Mouse (Mus musculus) ES-Bruce4 (cell line): ENCODE measurements at regions not wholly inside any gene's neighbourhood (a gene's known extent, or its start where the extent isn't known, plus 50 kb on each side); places are given as distances from the start of the nearest gene placed in this dataset.
A peak's percentile ranks its signal among the peaks of the same experiment; 100 is the strongest.
"Not testable (repeated sequence)": the region's sequence is repeated elsewhere in the genome, so short reads cannot be mapped to it uniquely, and the experiment has no call there.

Experiments used
- H3K27ac ChIP-seq: 2 replicates; pipeline ENCODE4 v1.5.1; 2012; ENCODE audit warnings: low read length, inconsistent platforms; ENCODE audit not compliant: insufficient read depth
- H3K27me3 ChIP-seq: 2 replicates; pipeline ENCODE4 v1.6.1; 2012; ENCODE audit warnings: mild to moderate bottlenecking, low read length, inconsistent platforms; ENCODE audit not compliant: control insufficient read depth, poor library complexity, insufficient read depth, severe bottlenecking
- H3K36me3 ChIP-seq: 2 replicates; pipeline ENCODE4 v1.6.1; 2012; ENCODE audit warnings: inconsistent platforms, mild to moderate bottlenecking, low read length, moderate library complexity; ENCODE audit not compliant: control insufficient read depth, poor library complexity, insufficient read depth, severe bottlenecking
- H3K4me1 ChIP-seq: one replicate; pipeline ENCODE4 v1.8.1; 2011; ENCODE audit warnings: low read length; ENCODE audit not compliant: control insufficient read depth, insufficient read depth
- H3K4me3 ChIP-seq: 2 replicates; pipeline ENCODE4 v1.5.1; 2011; ENCODE audit warnings: low read depth, mild to moderate bottlenecking, low read length
- H3K9ac ChIP-seq: 2 replicates; pipeline ENCODE4 v1.6.1; 2012; ENCODE audit warnings: low read depth, mild to moderate bottlenecking, inconsistent platforms; ENCODE audit not compliant: poor library complexity, severe bottlenecking
- H3K9me3 ChIP-seq: replicated peaks from 2 replicates; pipeline ENCODE4 v1.6.1; 2012; ENCODE audit warnings: mild to moderate bottlenecking, low read length, inconsistent platforms; ENCODE audit not compliant: control insufficient read depth, poor library complexity, insufficient read depth, severe bottlenecking
- CTCF ChIP-seq: IDR thresholded peaks from one replicate; pipeline ENCODE4 v1.8.1; 2011; ENCODE audit warnings: low read depth, low read length
- EP300 ChIP-seq: IDR thresholded peaks from 2 replicates; pipeline ENCODE4 v1.6.1; 2011; ENCODE audit warnings: low read depth, low read length; ENCODE audit not compliant: insufficient read depth
- POLR2A ChIP-seq: IDR thresholded peaks from one replicate; pipeline ENCODE4 v1.8.1; 2011; ENCODE audit warnings: low read length; ENCODE audit not compliant: insufficient read depth

GRCm38 (mm10) chr2:78309361-78309760, 363.2 kb upstream of the Cwc22 start:
- H3K9ac ChIP-seq = no peak overlapping the region
- H3K4me1 ChIP-seq = no peaks in the 10 kb centered on the region
- H3K27me3 ChIP-seq = no peaks in the 10 kb centered on the region
- no peaks in the 10 kb centered on the region for H3K9me3 ChIP-seq
- no peak overlapping the region for H3K27ac ChIP-seq
- no peaks in the 10 kb centered on the region for H3K36me3 ChIP-seq
- TF ChIP-seq CTCF = no peak
- TF ChIP-seq EP300 = no peak
- no peak for TF ChIP-seq POLR2A
- H3K4me3 ChIP-seq = no peak overlapping the region

GRCm38 (mm10) chr2:78306897-78307296, 360.7 kb upstream of the Cwc22 start:
- Histone ChIP-seq H3K27ac (no peak overlapping the region), H3K9me3 (no peaks in the 10 kb centered on the region), H3K36me3 (no peaks in the 10 kb centered on the region), H3K4me1 (no peaks in the 10 kb centered on the region), H3K27me3 (no peaks in the 10 kb centered on the region), H3K4me3 (no peak overlapping the region), H3K9ac (no peak overlapping the region)
- TF ChIP-seq POLR2A = no peak
- no peak for TF ChIP-seq CTCF
- no peak for TF ChIP-seq EP300

GRCm38 (mm10) chr2:78291665-78292064, 345.5 kb upstream of the Cwc22 start:
- H3K9me3 ChIP-seq = no peaks in the 10 kb centered on the region
- no peak for TF ChIP-seq CTCF
- TF ChIP-seq POLR2A = no peak
- no peak for TF ChIP-seq EP300
- no peak overlapping the region for H3K27ac ChIP-seq
- H3K4me3 ChIP-seq = no peak overlapping the region
- no peaks in the 10 kb centered on the region for H3K36me3 ChIP-seq
- no peaks in the 10 kb centered on the region for H3K27me3 ChIP-seq
- no peaks in the 10 kb centered on the region for H3K4me1 ChIP-seq
- no peak overlapping the region for H3K9ac ChIP-seq

GRCm38 (mm10) chr2:78284806-78285205, 338.6 kb upstream of the Cwc22 start:
- H3K36me3 ChIP-seq = no peaks in the 10 kb centered on the region
- no peak for TF ChIP-seq CTCF
- TF ChIP-seq EP300 = no peak
- TF ChIP-seq POLR2A = no peak
- no peaks in the 10 kb centered on the region for H3K9me3 ChIP-seq
- H3K9ac ChIP-seq = no peak overlapping the region
- H3K27ac ChIP-seq = no peak overlapping the region
- H3K4me1 ChIP-seq = peaks cover 2% of the 10 kb centered on the region
- no peak overlapping the region for H3K4me3 ChIP-seq
- H3K27me3 ChIP-seq = no peaks in the 10 kb centered on the region

GRCm38 (mm10) chr2:78283605-78284004, 337.4 kb upstream of the Cwc22 start:
- Histone ChIP-seq H3K36me3 (no peaks in the 10 kb centered on the region), H3K27me3 (no peaks in the 10 kb centered on the region), H3K9me3 (no peaks in the 10 kb centered on the region), H3K9ac (no peak overlapping the region), H3K27ac (no peak overlapping the region), H3K4me3 (no peak overlapping the region), H3K4me1 (peaks cover 2% of the 10 kb centered on the region)
- no peak for TF ChIP-seq CTCF
- TF ChIP-seq POLR2A = no peak
- TF ChIP-seq EP300 = no peak

GRCm38 (mm10) chr2:78281846-78282245, 335.7 kb upstream of the Cwc22 start:
- not testable (repeated sequence) for H3K36me3 ChIP-seq, H3K4me3 ChIP-seq

More at GRCm38 (mm10) chr2:78281846-78282245, 335.7 kb upstream of the Cwc22 start:
- not testable (repeated sequence) for H3K9ac ChIP-seq, H3K27ac ChIP-seq, H3K9me3 ChIP-seq, H3K4me1 ChIP-seq, H3K27me3 ChIP-seq
- TF ChIP-seq EP300 = peak; percentile 88
